Mouse (Mus musculus) naive thymus-derived CD4-positive, alpha-beta T cell, adult 2 months (primary cell): ENCODE data around the gene Fam114a1.

Experiments
- DNase-seq: peaks from one replicate; pipeline ENCODE4 v3.0.0-alpha.2; 2011; ENCODE audit warnings: low read depth

The Fam114a1 gene

DNA sequence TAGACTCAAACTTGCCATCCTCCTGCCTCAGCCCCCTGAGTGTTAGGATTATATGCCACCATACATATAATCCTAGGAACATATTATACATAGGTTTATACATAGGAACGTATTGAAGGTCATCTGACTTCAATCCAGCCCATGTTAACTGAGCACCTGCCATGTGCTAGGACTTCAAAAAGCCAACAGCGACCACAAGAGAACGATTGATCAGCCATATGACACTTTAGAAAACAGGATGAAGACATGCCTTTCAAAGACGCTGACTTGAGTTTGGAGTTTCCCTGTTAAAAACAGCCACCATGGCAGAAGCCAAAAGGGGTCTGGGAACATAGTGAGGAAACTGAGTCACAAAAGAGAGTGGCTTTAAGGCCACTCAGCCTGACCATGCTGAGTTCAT, 35.4 kb downstream of the Fam114a1 start:
- peak; percentile 74 for DNase-seq

- DNase-seq: peak; percentile 50
These were observed 36.2 kb downstream of the Fam114a1 start for GRCm38 (mm10) chr5:65006011-65006491.

DNA sequence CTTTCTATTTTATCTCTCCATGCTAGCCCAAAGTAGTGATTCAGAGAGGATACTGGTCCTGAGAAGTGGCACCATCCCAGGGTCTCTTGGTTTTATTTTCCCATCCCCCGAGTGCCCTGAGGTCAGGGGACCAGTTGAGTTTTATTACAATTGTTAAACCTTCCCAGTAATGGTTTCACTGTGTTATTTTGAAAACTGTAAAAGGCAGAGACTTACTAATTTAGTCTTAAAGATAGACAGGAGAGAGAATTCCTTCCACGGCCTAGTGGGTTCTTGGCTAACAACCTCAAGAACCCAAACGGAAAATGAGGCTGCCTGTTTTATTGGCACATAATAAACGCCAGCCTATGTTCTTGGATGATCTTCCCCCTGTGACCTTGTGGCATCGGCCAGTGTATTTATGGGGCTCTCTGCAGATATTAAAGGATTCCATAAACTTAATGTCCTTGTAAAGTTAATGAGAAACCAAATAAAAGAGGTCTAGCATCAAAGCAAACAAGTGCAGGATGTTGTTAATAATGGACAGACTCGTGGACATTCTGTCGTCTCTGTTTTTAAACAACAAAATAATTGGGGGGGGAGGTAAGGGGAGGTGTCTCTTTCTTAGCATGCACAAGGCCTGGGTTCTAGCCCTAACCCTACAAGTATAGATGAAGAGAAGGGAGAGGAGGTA, 42.2 kb downstream of the Fam114a1 start:
- DNase-seq: no peak

DNA sequence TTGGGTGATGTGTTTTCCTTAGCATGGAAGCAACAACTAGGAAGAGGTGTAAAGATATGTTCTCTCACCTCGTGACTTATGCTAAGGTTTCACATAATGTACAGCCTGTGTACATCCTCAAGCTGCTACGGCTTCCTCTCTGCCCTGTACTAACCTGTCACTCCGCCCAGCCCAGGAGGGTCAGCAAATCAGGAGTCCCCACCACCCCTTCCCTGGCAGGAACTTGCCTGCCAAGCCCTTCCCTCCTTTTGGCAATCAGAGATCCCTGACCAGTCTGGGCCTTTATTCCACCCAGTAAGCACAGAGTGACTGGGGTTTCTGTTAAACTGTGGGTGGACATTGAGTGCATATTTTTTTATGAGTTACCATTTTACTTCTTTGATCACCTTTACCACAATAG, 45.6 kb downstream of the Fam114a1 start:
- DNase-seq: no peak

- peak; percentile 64 for DNase-seq
These were observed 49.2 kb downstream of the Fam114a1 start for GRCm38 (mm10) chr5:65019109-65019508.

- DNase-seq: peak; percentile 77
These were observed 50.0 kb downstream of the Fam114a1 start for GRCm38 (mm10) chr5:65019823-65020222.

DNA sequence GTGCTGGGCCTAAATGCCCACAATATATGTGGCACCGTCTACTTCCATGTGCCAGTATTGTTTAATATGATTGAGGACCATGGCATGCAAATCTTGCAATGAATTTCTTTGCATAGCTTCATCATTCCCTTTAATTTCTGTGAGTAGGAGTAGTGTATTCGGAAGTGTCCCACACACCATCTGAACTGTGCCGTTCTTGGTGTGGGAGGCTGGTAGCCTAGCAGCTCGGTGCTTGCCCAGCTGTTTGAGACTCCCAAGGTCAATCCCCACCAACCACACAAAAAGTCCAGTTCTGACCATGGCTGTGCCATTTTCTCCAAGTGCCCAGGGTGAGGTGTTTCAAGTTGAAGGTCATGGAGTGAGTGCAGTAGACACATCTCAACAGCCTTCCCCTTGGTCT, 52.1 kb downstream of the Fam114a1 start:
- no peak for DNase-seq

- no peak for DNase-seq
These were observed 54.8 kb downstream of the Fam114a1 start for GRCm38 (mm10) chr5:65024641-65025040.

DNA sequence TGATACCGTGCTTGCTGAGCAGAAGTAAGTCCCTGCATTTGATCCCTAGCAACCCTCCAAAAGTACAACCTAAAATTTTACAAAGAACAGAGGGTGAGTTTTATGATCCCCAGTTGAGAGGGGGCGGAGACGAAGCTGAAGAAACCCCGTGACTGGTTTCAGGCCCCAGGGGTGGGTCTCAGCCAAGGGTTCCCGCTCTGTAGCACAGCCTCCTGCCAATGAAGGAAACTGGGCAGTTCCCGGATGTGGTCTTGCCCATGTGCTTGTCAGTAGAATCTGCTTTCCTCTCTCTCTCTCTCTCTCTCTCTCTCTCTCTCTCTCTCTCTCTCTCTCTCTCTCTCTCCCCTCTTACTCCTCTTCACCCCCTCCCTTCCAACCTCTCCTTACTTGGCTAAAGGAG, 56.0 kb downstream of the Fam114a1 start:
- peak; percentile 82 for DNase-seq

DNA sequence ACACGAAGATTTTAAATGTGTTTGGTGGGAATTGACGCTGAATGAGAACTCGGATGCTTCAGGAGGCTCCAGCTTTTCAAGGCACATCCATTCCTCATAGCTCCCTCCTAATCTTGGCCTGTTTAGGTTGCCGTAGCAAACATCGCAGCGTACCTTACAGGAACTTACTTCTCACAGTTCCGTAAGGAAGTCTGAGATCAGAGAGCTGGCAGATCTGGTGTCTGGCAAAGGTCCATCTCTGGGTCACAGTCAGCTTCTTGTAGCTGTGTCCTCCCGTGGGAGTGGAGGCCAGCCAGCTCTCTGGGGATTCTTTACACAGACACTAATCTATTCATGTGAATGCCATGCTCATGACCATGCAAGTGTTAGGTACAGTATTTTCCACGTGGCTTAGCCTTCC, 56.9 kb downstream of the Fam114a1 start:
- no peak for DNase-seq

DNA sequence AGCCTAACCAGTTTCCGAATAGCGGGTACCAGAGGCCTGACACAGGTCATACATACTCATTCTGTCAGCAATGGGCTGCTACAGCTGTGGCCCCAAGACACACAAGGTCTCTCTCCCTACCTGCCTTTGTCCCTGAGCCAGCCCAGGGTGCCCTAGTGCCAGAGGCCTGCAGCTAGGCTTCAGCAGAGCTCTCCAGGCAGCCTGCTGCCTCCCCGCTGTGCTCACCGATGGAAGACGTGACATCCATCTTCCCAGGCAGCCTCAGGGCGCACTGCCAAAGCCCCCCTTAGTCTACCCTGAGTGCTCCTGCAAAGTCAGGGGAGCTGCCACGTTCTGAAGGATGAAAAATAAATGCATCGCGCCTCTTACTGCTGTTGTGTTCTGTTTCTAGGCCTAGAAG, 58.1 kb downstream of the Fam114a1 start:
- no peak for DNase-seq

DNA sequence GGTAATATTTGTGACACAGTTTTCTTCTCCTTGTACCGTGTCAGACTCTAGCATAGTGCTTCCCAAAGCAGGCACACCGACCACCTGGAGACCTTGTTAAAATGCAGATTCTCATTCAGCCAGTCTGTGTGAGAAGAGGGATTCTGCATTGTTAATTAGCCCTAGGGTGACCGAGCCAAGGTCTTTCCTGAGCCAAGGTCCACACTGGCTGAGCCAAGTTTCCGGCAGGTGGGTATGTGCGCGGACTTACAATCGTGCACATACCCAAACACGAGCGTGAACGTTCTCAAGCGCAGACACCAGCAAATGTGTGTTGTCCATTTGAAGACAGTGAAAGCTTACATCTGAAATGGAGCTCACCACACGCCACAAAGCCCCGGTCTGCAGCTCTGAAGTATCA, 66.7 kb downstream of the Fam114a1 start:
- no peak for DNase-seq

DNA sequence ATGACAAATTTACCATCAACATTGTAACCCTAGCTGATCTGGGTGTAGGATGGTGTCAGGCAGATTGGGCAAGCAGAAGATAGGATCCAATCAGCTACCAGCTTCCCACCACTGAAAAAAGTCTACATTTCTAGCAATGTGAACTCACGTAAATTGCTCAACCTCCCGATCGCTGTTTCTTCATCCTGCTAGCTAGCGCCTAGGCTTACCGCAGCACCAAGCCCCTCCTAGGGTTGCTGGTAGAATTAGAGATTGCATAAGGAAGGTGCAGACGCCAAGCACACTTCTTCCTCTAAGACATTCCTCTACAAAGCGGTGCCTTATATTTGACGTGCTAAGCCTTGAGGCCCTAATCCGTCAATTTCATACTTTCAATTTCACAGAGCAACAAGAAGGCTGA, 68.4 kb downstream of the Fam114a1 start:
- no peak for DNase-seq

GRCm38 (mm10) chr5:65038811-65039571, 69.1 kb downstream of the Fam114a1 start:
- no peak for DNase-seq

GRCm38 (mm10) chr5:65040463-65040862, 70.6 kb downstream of the Fam114a1 start:
- peak; percentile 73 for DNase-seq

DNA sequence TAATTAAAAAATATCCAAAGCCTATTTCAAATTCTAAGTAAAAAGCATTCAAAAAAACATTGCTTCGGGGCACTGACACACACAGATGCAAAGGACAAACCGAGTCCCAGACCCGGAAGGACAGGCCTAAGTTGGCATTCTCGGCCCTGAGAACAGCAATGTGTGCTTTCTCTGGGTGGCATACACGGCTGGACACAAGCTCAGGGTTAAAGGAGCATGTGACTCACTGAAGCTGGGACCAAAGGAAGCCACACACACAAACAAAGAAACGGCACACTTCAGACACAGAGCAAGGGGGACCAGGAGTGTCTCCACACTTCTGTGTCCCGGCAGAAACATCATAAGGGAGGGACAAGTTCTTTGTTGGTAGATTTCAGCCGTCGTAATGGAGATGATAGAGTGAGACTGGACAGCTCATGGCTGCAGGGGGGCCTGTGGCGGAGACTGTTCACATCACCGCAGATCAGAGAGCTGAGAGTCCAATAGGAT, 73.6 kb downstream of the Fam114a1 start:
- no peak for DNase-seq

DNA sequence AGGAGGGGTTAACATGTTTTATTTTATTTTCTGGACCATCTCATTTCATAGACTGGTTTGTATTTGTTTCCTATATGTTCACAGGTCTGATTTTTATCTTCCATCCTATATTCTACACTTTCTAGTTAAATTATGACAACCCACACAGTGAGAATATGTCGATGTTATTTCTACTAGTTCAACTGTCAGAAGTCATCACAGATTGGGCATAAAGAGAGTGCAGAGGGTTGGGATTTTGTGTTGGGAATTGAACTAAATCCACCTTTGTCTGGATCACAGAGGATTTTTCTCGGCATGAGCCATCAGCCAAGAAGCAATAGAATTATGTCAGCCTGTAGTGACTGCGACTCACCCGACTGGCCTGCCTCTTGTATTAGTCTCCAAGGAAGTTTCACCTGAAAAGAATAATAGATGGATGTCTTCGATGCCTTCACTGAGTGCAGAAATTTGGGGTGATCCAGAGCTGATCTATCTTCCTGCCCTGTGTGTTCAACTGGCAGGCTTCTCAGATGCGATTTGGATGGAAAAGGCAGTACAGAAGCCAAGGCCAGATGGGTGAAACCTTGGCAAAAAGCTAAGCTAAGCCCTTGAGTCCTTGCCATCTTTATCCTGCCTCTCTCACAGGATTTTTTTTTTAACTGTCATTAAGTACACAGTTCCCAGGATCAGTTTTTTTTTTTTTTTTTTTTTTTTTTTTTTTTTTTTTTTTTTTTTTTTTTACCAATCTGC, 75.9 kb downstream of the Fam114a1 start:
- DNase-seq: no peak

GRCm38 (mm10) chr5:65046442-65047284, 76.8 kb downstream of the Fam114a1 start:
- no peak for DNase-seq

- DNase-seq: no peak
These were observed 77.5 kb downstream of the Fam114a1 start for GRCm38 (mm10) chr5:65047285-65047855.

DNA sequence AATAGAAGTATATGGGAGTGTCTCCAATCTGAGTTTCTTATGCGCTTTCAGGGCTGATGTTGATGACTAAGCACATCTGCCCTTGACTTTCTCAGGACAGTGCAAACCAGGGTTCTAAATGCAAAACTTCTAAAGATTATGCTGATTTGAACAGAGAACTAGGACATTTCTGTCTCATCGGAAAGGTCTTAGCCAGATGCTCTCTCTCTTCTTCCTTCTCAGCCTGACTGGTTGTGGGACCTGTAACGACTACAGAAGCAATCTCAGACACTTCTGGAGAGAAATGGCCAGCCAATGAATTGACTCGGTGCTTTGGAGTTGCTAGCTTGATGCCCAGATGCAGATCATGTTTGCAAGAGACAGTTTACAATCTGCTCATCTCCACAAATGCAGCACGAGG, 80.0 kb downstream of the Fam114a1 start:
- DNase-seq: no peak

- no peak for DNase-seq
These were observed 81.6 kb downstream of the Fam114a1 start for GRCm38 (mm10) chr5:65051513-65051912.
